Mouse (Mus musculus): Measurements from ENCODE around the gene Zfp131.
A peak's percentile ranks its signal among the peaks of the same experiment; 100 is the strongest.

Gene Zfp131

GRCm38 (mm10) chr13:119754635-119755020, 36.1 kb downstream of the Zfp131 start:
- DNase-seq: peak; percentile 23

- peak; percentile 32 for DNase-seq
Observed at GRCm38 (mm10) chr13:119753859-119754634, 36.6 kb downstream of the Zfp131 start.

GRCm38 (mm10) chr13:119746930-119747329, 43.8 kb downstream of the Zfp131 start:
- no peak for DNase-seq

- peak; percentile 60 for DNase-seq
Observed at GRCm38 (mm10) chr13:119743470-119743869, 47.2 kb downstream of the Zfp131 start.

GRCm38 (mm10) chr13:119742711-119743415, 47.8 kb downstream of the Zfp131 start:
- no peak for DNase-seq

GRCm38 (mm10) chr13:119741390-119742237, 49.1 kb downstream of the Zfp131 start:
- no peak for DNase-seq

- no peak for DNase-seq
Observed at GRCm38 (mm10) chr13:119731448-119731847, 59.2 kb downstream of the Zfp131 start.

- DNase-seq: no peak
Observed at GRCm38 (mm10) chr13:119729406-119729805, 61.3 kb downstream of the Zfp131 start.

GRCm38 (mm10) chr13:119727608-119728387, 62.9 kb downstream of the Zfp131 start:
- no peak for DNase-seq

- DNase-seq: no peak
Observed at GRCm38 (mm10) chr13:119724541-119724940, 66.1 kb downstream of the Zfp131 start.

- no peak for DNase-seq
Observed at GRCm38 (mm10) chr13:119723368-119723767, 67.3 kb downstream of the Zfp131 start.

- no peak for DNase-seq
Observed at GRCm38 (mm10) chr13:119722447-119722846, 68.2 kb downstream of the Zfp131 start.

- DNase-seq: no peak
Observed at GRCm38 (mm10) chr13:119716105-119716504, 74.6 kb downstream of the Zfp131 start.
